Mouse (Mus musculus) embryonic facial prominence, embryonic 15.5 days (tissue): Measurements from ENCODE around the gene Ccdc88b. TPM values are rescaled to one million over a fixed set of nuclear protein-coding genes. Genes with fewer than 3 reads are reported as not detected.

Source experiments
- ATAC-seq: fragments of 200-750 bp; cut with Nextera tagmentation; 2 replicates; pipeline ENCODE4 v1.8.0; 2017; ENCODE audit warnings: low read depth, moderate TSS enrichment; ENCODE audit not compliant: insufficient number of reproducible peaks, low FRiP score, low TSS enrichment
- H3K27ac ChIP-seq: fragments of 300-500 bp; sonication (generic); replicated peaks from 2 replicates; pipeline ENCODE4 v1.5.1; 2015; ENCODE audit warnings: mild to moderate bottlenecking, inconsistent platforms
- H3K27me3 ChIP-seq: fragments of 300-500 bp; sonication (generic); 2 replicates; pipeline ENCODE4 v1.6.1; 2015; ENCODE audit warnings: inconsistent platforms
- H3K36me3 ChIP-seq: fragments of 300-500 bp; sonication (generic); 2 replicates; pipeline ENCODE4 v1.6.1; 2015; ENCODE audit warnings: mild to moderate bottlenecking, inconsistent platforms
- H3K4me1 ChIP-seq: fragments of 300-500 bp; sonication (generic); 2 replicates; pipeline ENCODE4 v1.6.1; 2015; ENCODE audit warnings: inconsistent platforms
- H3K4me2 ChIP-seq: fragments of 300-500 bp; sonication (generic); replicated peaks from 2 replicates; pipeline ENCODE4 v1.6.1; 2015; ENCODE audit warnings: mild to moderate bottlenecking, inconsistent platforms
- H3K4me3 ChIP-seq: fragments of 300-500 bp; sonication (generic); replicated peaks from 2 replicates; pipeline ENCODE4 v1.5.1; 2015; ENCODE audit warnings: mild to moderate bottlenecking, inconsistent platforms
- H3K9ac ChIP-seq: fragments of 300-500 bp; sonication (generic); 2 replicates; pipeline ENCODE4 v1.6.1; 2015; ENCODE audit warnings: inconsistent platforms
- H3K9me3 ChIP-seq: fragments of 300-500 bp; sonication (generic); replicated peaks from 2 replicates; pipeline ENCODE4 v1.6.1; 2016; ENCODE audit warnings: inconsistent platforms
- WGBS: fragments of 180-500 bp; shearing (Covaris S2); methylation state at CpG from one replicate; pipeline ENCODE4 v1.1.7; 2015; 5-methylcytosine and 5-hydroxymethylcytosine counted together
- polyA plus RNA-seq: library from polyadenylated mRNA; unstranded; fragments of >200 nt; fragmentation: Nextera tagmentation; extraction: Ambion mirVana; gene quantifications from 2 replicates; pipeline ENCODE4 v1.2.1, GENCODE M21; 2015

The Ccdc88b gene
- polyA plus RNA-seq, 1 experiment from 2014 or later: 0.80 TPM

- no peak overlapping the region for H3K9ac ChIP-seq
- H3K4me2 ChIP-seq: no peak overlapping the region
- H3K9me3 ChIP-seq: no peaks in the 10 kb centered on the region
- no peak overlapping the region for H3K27ac ChIP-seq
- 55% methylated on average over 3 of the region's 3 CpGs for WGBS
- no peak for ATAC-seq
- H3K27me3 ChIP-seq: peaks cover 18% of the 10 kb centered on the region
- no peaks in the 10 kb centered on the region for H3K36me3 ChIP-seq
- no peak overlapping the region for H3K4me3 ChIP-seq
- peaks cover 15% of the 10 kb centered on the region for H3K4me1 ChIP-seq
These were observed 1.0 kb downstream of the Ccdc88b start for GRCm38 (mm10) chr19:6857003-6857360.

- no peak overlapping the region for H3K4me2 ChIP-seq
- 45% methylated on average over 12 of the region's 12 CpGs for WGBS
- no peak for ATAC-seq
- H3K9me3 ChIP-seq: no peaks in the 10 kb centered on the region
- H3K9ac ChIP-seq: no peak overlapping the region
- no peaks in the 10 kb centered on the region for H3K36me3 ChIP-seq
- H3K27me3 ChIP-seq: peaks cover 18% of the 10 kb centered on the region
- no peak overlapping the region for H3K27ac ChIP-seq
- H3K4me1 ChIP-seq: peaks cover 15% of the 10 kb centered on the region
- no peak overlapping the region for H3K4me3 ChIP-seq
These were observed 1.6 kb downstream of the Ccdc88b start for GRCm38 (mm10) chr19:6856281-6857002.

- Histone ChIP-seq H3K4me1 (peaks cover 15% of the 10 kb centered on the region), H3K4me3 (peak overlapping the region; percentile 21), H3K9ac (no peak overlapping the region), H3K27me3 (peaks cover 21% of the 10 kb centered on the region), H3K36me3 (no peaks in the 10 kb centered on the region), H3K9me3 (no peaks in the 10 kb centered on the region), H3K27ac (no peak overlapping the region), H3K4me2 (peak overlapping the region; percentile 40)
- no peak for ATAC-seq
- WGBS: 12% methylated on average over 38 of the region's 38 CpGs
These were observed 2.6 kb downstream of the Ccdc88b start for GRCm38 (mm10) chr19:6855225-6856031.

- Histone ChIP-seq H3K27me3 (peaks cover 27% of the 10 kb centered on the region), H3K9me3 (no peaks in the 10 kb centered on the region), H3K36me3 (no peaks in the 10 kb centered on the region), H3K4me2 (peak overlapping the region; percentile 40; the same call in 1 of the 2 replicates), H3K4me1 (peaks cover 15% of the 10 kb centered on the region), H3K27ac (no peak overlapping the region), H3K4me3 (0 out of 2 replicates have a peak overlapping the region, but pooled peaks have one; percentile 21), H3K9ac (no peak overlapping the region)
- no peak for ATAC-seq
- 83% methylated on average over 12 of the region's 12 CpGs for WGBS
These were observed 3.4 kb downstream of the Ccdc88b start for GRCm38 (mm10) chr19:6854658-6855057.

GRCm38 (mm10) chr19:6853903-6854302 is 4.1 kb downstream of the Ccdc88b start:
- ATAC-seq: no peak
- Histone ChIP-seq H3K4me2 (no peak overlapping the region), H3K9me3 (no peaks in the 10 kb centered on the region), H3K36me3 (no peaks in the 10 kb centered on the region), H3K9ac (no peak overlapping the region), H3K27me3 (peaks cover 34% of the 10 kb centered on the region), H3K4me1 (peaks cover 15% of the 10 kb centered on the region), H3K4me3 (no peak overlapping the region), H3K27ac (no peak overlapping the region)
- 76% methylated on average over 8 of the region's 8 CpGs for WGBS

GRCm38 (mm10) chr19:6852393-6853305 is 5.4 kb downstream of the Ccdc88b start:
- Histone ChIP-seq H3K9me3 (no peaks in the 10 kb centered on the region), H3K27me3 (peaks cover 47% of the 10 kb centered on the region), H3K4me3 (no peak overlapping the region), H3K4me2 (no peak overlapping the region), H3K9ac (no peak overlapping the region), H3K27ac (no peak overlapping the region), H3K4me1 (peaks cover 23% of the 10 kb centered on the region), H3K36me3 (no peaks in the 10 kb centered on the region)
- 66% methylated on average over 21 of the region's 21 CpGs for WGBS
- ATAC-seq: no peak

GRCm38 (mm10) chr19:6851497-6851896 is 6.5 kb downstream of the Ccdc88b start:
- no peak for ATAC-seq
- no peak overlapping the region for H3K4me2 ChIP-seq
- WGBS: 81% methylated on average over 3 of the region's 3 CpGs
- H3K4me3 ChIP-seq: no peak overlapping the region
- no peaks in the 10 kb centered on the region for H3K36me3 ChIP-seq
- no peaks in the 10 kb centered on the region for H3K9me3 ChIP-seq
- peaks cover 58% of the 10 kb centered on the region for H3K27me3 ChIP-seq
- no peak overlapping the region for H3K9ac ChIP-seq
- H3K27ac ChIP-seq: no peak overlapping the region
- peaks cover 28% of the 10 kb centered on the region for H3K4me1 ChIP-seq

GRCm38 (mm10) chr19:6849506-6850068 is 8.4 kb downstream of the Ccdc88b start:
- Histone ChIP-seq H3K36me3 (no peaks in the 10 kb centered on the region), H3K27me3 (peaks cover 58% of the 10 kb centered on the region), H3K4me3 (no peak overlapping the region), H3K27ac (no peak overlapping the region), H3K4me2 (no peak overlapping the region), H3K9me3 (no peaks in the 10 kb centered on the region), H3K9ac (no peak overlapping the region), H3K4me1 (peaks cover 15% of the 10 kb centered on the region)
- 73% methylated on average over 23 of the region's 23 CpGs for WGBS
- ATAC-seq: no peak

GRCm38 (mm10) chr19:6847841-6848517 is 10.0 kb downstream of the Ccdc88b start:
- WGBS: 6% methylated on average over 31 of the region's 31 CpGs
- Histone ChIP-seq H3K9me3 (no peaks in the 10 kb centered on the region), H3K27me3 (peaks cover 58% of the 10 kb centered on the region), H3K9ac (0 out of 2 replicates have a peak overlapping the region, but pooled peaks have one; percentile 16), H3K4me2 (peak overlapping the region; percentile 45), H3K27ac (no peak overlapping the region), H3K4me3 (peak overlapping the region; percentile 26), H3K4me1 (peaks cover 14% of the 10 kb centered on the region), H3K36me3 (no peaks in the 10 kb centered on the region)
- ATAC-seq: no peak

- no peak for ATAC-seq
- peaks cover 58% of the 10 kb centered on the region for H3K27me3 ChIP-seq
- WGBS: 65% methylated on average over 4 of the region's 4 CpGs
- H3K4me3 ChIP-seq: no peak overlapping the region
- H3K4me2 ChIP-seq: no peak overlapping the region
- H3K27ac ChIP-seq: no peak overlapping the region
- no peaks in the 10 kb centered on the region for H3K36me3 ChIP-seq
- no peaks in the 10 kb centered on the region for H3K9me3 ChIP-seq
- H3K4me1 ChIP-seq: peaks cover 18% of the 10 kb centered on the region
- H3K9ac ChIP-seq: no peak overlapping the region
These were observed 12.0 kb downstream of the Ccdc88b start for GRCm38 (mm10) chr19:6846050-6846449.
